Mouse (Mus musculus) liver, embryonic 14.5 days (tissue): ENCODE data around the gene Slco4a1.

Experiments
- CTCF ChIP-seq: IDR thresholded peaks from 2 replicates; pipeline ENCODE4 v1.5.1; 2016; ENCODE audit warnings: antibody characterized with exemption, low read depth, control low read depth
- EP300 ChIP-seq: IDR thresholded peaks from 2 replicates; pipeline ENCODE4 v1.6.1; 2016; ENCODE audit warnings: antibody characterized with exemption, low read depth

DNA sequence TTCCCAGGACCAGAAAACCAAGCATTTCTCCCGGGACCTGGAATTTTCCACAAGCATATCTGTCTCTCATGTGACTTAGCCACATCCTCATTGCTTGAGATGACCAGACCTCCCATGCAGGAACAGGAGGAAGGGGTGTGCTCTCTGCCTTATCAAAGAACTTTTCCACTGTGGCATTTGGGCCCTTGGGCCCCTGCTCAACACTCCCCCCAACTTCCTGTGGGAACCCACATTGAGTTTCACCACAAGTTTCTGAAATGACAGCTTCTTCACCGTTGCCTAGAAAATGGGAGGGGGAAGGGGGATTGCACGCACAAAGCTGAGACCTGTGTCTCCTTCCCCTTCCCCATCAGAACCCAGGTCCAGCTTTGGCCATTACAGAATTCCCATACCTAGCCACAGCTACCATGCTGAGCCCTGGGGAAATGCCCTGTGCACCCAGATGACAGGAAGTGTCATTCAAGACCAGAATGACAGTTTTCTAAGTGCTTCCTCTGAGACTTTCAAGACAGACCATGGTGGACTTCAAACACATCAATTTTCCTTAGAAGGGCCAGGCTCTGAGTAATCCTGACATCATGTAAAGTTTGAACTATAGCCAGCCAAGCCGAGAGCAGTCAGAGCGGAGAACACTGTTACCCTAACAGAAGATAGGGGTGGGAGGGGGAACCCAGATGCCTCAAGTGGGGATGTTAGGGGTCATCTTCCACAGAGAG, 18.7 kb upstream of the Slco4a1 start:
- TF ChIP-seq CTCF, result no peak
- TF ChIP-seq EP300, result no peak
